In the genomic region with DNA sequence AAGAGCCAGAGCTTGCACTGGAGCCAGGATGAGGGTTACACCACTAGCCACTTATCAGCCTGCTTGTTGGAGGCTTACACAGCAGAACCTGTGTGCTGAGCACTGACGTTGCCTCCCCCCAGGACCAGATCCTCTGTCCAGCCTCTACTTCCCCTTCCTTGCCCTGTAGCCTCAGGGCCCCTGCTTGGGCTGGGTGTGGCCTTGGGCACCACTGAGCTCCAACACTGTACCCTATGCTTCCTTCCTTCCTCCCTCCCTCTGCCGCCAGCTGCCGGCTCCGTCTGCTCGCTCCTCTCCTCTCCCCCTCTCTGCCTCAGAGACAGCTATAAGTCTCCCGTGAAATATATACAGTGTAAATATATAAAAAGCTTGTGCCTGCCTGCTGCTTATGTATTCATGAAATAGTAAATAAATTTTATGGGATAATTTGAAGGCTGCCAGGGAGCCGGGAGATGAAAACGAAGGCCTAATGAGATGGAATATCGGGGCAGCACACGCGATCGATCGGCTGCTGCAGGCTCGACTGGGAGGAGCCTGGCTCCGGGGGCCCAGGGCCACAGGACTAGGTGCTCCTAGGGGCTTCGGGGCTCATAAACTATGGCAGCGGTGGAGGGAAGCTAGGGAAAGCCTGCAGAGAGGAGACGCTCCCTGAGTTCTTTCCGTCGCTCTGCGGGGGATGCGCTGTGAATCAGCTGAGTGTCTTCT, we compare ENCODE assay signal across 8 mouse cellular contexts.
DNase-seq lines count a peak whose midpoint lies in the region; ATAC-seq and TF ChIP-seq lines count a peak whose summit lies in the region.

No protein-coding gene starts in this region.

- ATAC-seq in heart, embryonic 11.5 days (replicated peaks; ENCODE audit: insufficient number of reproducible peaks, low FRiP score, low TSS enrichment) = no peak
- ATAC-seq in common myeloid progenitor, adult 5-6 weeks (replicated peaks; ENCODE audit: low read depth, poor library complexity, severe bottlenecking) = peak; percentile 86
- ATAC-seq in intestine, embryonic 14.5 days (replicated peaks; ENCODE audit: low FRiP score, low TSS enrichment, low read depth) = no peak
- ATAC-seq in midbrain, embryonic 13.5 days = peak; percentile 80
- no peak for ATAC-seq in lung, postnatal 0 days

- intact Hi-C loops in heart, adult 2 months (cut with DNase I) = no loop called here

- no peak for TF ChIP-seq POLR2A in heart, adult 2 months (IDR thresholded peaks at IDR 0.05; ENCODE audit: insufficient read depth, low read depth, low read length)
- TF ChIP-seq POLR2A in kidney, adult 2 months (IDR thresholded peaks at IDR 0.05; ENCODE audit: low read depth, low read length) = no peak

- no peak for TF ChIP-seq CTCF in heart, adult 2 months (IDR thresholded peaks at IDR 0.05)
- TF ChIP-seq CTCF in lung, postnatal 0 days (IDR thresholded peaks at IDR 0.05) = no peak
- TF ChIP-seq CTCF in kidney, adult 2 months (conservative IDR thresholded peaks at IDR 0.05; ENCODE audit: insufficient read depth, insufficient read length, low read depth, low read length) = no peak

- peaks cover 59% of the 10 kb centered on the region for H3K27me3 ChIP-seq in heart, embryonic 11.5 days (ENCODE audit: control insufficient read depth, insufficient read depth, low read length)
- H3K27me3 ChIP-seq in heart, adult 2 months (ENCODE audit: control insufficient read depth, insufficient read depth, low read length) = peaks cover 2% of the 10 kb centered on the region
- peaks cover 25% of the 10 kb centered on the region for H3K27me3 ChIP-seq in intestine, embryonic 14.5 days (replicated peaks; ENCODE audit: control insufficient read depth, insufficient read depth, low read length)
- H3K27me3 ChIP-seq in midbrain, embryonic 13.5 days = peaks cover 80% of the 10 kb centered on the region
- 0 out of 2 replicates have a peak, but pooled peaks cover 7% of the 10 kb centered on the region for H3K27me3 ChIP-seq in lung, postnatal 0 days (replicated peaks; ENCODE audit: insufficient read depth, low read length)
- H3K27me3 ChIP-seq in kidney, adult 2 months (replicated peaks; ENCODE audit: control insufficient read depth, insufficient read depth, low read length) = no peaks in the 10 kb centered on the region

- no peaks in the 10 kb centered on the region for H3K36me3 ChIP-seq in heart, embryonic 11.5 days (ENCODE audit: control insufficient read depth, insufficient read depth, low read length)
- H3K36me3 ChIP-seq in heart, adult 2 months (ENCODE audit: control insufficient read depth, insufficient read depth, low read length) = no peaks in the 10 kb centered on the region
- H3K36me3 ChIP-seq in intestine, embryonic 14.5 days (ENCODE audit: control insufficient read depth, insufficient read depth, low read length) = no peaks in the 10 kb centered on the region
- H3K36me3 ChIP-seq in midbrain, embryonic 13.5 days = no peaks in the 10 kb centered on the region
- no peaks in the 10 kb centered on the region for H3K36me3 ChIP-seq in lung, postnatal 0 days (ENCODE audit: insufficient read depth, low read length)
- no peaks in the 10 kb centered on the region for H3K36me3 ChIP-seq in kidney, adult 2 months (ENCODE audit: control insufficient read depth, insufficient read depth, low read length)

- H3K27ac ChIP-seq in heart, embryonic 11.5 days (ENCODE audit: low read depth, low read length) = no peak overlapping the region
- no peak overlapping the region for H3K27ac ChIP-seq in heart, adult 2 months
- H3K27ac ChIP-seq in intestine, embryonic 14.5 days (ENCODE audit: low read depth) = no peak overlapping the region
- H3K27ac ChIP-seq in midbrain, embryonic 13.5 days = peak overlapping the region; percentile 71
- H3K27ac ChIP-seq in lung, postnatal 0 days (ENCODE audit: low read length) = no peak overlapping the region
- H3K27ac ChIP-seq in kidney, adult 2 months (ENCODE audit: insufficient read depth, low read depth, low read length) = no peak overlapping the region

- H3K9me3 ChIP-seq in heart, embryonic 11.5 days (replicated peaks; ENCODE audit: control insufficient read depth, low read length) = no peaks in the 10 kb centered on the region
- H3K9me3 ChIP-seq in intestine, embryonic 14.5 days (ENCODE audit: control insufficient read depth, low read length) = no peaks in the 10 kb centered on the region
- H3K9me3 ChIP-seq in midbrain, embryonic 13.5 days = no peaks in the 10 kb centered on the region
- H3K9me3 ChIP-seq in lung, postnatal 0 days (ENCODE audit: low read length) = no peaks in the 10 kb centered on the region

- TF ChIP-seq EP300 in heart, adult 2 months (IDR thresholded peaks at IDR 0.05; ENCODE audit: insufficient read depth, low read depth, low read length) = no peak
- no peak for TF ChIP-seq EP300 in lung, postnatal 0 days (IDR thresholded peaks at IDR 0.05)

- 11% methylated on average over 22 of the region's 22 CpGs for WGBS in heart, embryonic 11.5 days (ENCODE audit: insufficient replicate concordance)
- 15% methylated on average over 22 of the region's 22 CpGs for WGBS in heart, adult 2 months
- whole genome bisulfite sequencing in intestine, embryonic 14.5 days = 13% methylated on average over 22 of the region's 22 CpGs
- WGBS in midbrain, embryonic 13.5 days = 20% methylated on average over 22 of the region's 22 CpGs
- 19% methylated on average over 22 of the region's 22 CpGs for WGBS in lung, postnatal 0 days
- 18% methylated on average over 22 of the region's 22 CpGs for WGBS in kidney, adult 2 months

- DNase-seq in heart, adult 2 months = no peak
- DNase-seq in intestine, embryonic 14.5 days (ENCODE audit: low spot score) = no peak
- DNase-seq in urinary bladder, postnatal 36 days (ENCODE audit: low spot score in 2 of 2) = no peak
- DNase-seq in lung, postnatal 0 days (ENCODE audit: low spot score) = no peak
- no peak for DNase-seq in kidney, adult 2 months

- H3K4me3 ChIP-seq in heart, embryonic 11.5 days (ENCODE audit: low read depth, low read length) = peak overlapping the region; percentile 25
- no peak overlapping the region for H3K4me3 ChIP-seq in heart, adult 2 months
- H3K4me3 ChIP-seq in intestine, embryonic 14.5 days (ENCODE audit: low read depth, low read length) = no peak overlapping the region
- peak overlapping the region; percentile 3; the same call in 1 of the 2 replicates for H3K4me3 ChIP-seq in midbrain, embryonic 13.5 days (replicated peaks)
- no peak overlapping the region for H3K4me3 ChIP-seq in lung, postnatal 0 days (ENCODE audit: low read depth, low read length)
- no peak overlapping the region for H3K4me3 ChIP-seq in kidney, adult 2 months (ENCODE audit: insufficient read depth, low read depth, low read length)

- no peak overlapping the region for H3K9ac ChIP-seq in heart, embryonic 11.5 days (ENCODE audit: low read depth, low read length)
- H3K9ac ChIP-seq in heart, adult 2 months (ENCODE audit: low read depth, low read length) = no peak overlapping the region
- no peak overlapping the region for H3K9ac ChIP-seq in intestine, embryonic 14.5 days (ENCODE audit: low read length)
- peak overlapping the region; percentile 47; the same call in 1 of the 2 replicates for H3K9ac ChIP-seq in midbrain, embryonic 13.5 days (replicated peaks)
- no peak overlapping the region for H3K9ac ChIP-seq in lung, postnatal 0 days (replicated peaks; ENCODE audit: low read depth)

- H3K79me2 ChIP-seq in heart, adult 2 months (replicated peaks; ENCODE audit: control insufficient read depth, insufficient read depth, low read length) = no peaks in the 10 kb centered on the region

- peak overlapping the region; percentile 52 for H3K4me2 ChIP-seq in heart, embryonic 11.5 days
- H3K4me2 ChIP-seq in intestine, embryonic 14.5 days (ENCODE audit: low read length) = peak overlapping the region; percentile 42
- peak overlapping the region; percentile 40 for H3K4me2 ChIP-seq in midbrain, embryonic 13.5 days (replicated peaks)
- H3K4me2 ChIP-seq in lung, postnatal 0 days (replicated peaks; ENCODE audit: low read depth, low read length) = no peak overlapping the region

- H3K4me1 ChIP-seq in heart, embryonic 11.5 days (ENCODE audit: control insufficient read depth, insufficient read depth, low read length) = no peaks in the 10 kb centered on the region
- no peaks in the 10 kb centered on the region for H3K4me1 ChIP-seq in heart, adult 2 months (ENCODE audit: control insufficient read depth, insufficient read depth, low read length)
- H3K4me1 ChIP-seq in intestine, embryonic 14.5 days (replicated peaks; ENCODE audit: control insufficient read depth, insufficient read depth, low read length) = no peaks in the 10 kb centered on the region
- peaks cover 15% of the 10 kb centered on the region for H3K4me1 ChIP-seq in midbrain, embryonic 13.5 days (replicated peaks)
- no peaks in the 10 kb centered on the region for H3K4me1 ChIP-seq in lung, postnatal 0 days (ENCODE audit: insufficient read depth, low read depth, low read length)
- H3K4me1 ChIP-seq in kidney, adult 2 months (ENCODE audit: control insufficient read depth, insufficient read depth, low read length) = no peaks in the 10 kb centered on the region

Comparison
In these comparisons a context has a peak if more than half of its experiments do, and no peak if none do; other contexts are left out.
1. H3K4me3 ChIP-seq: peak in heart, embryonic 11.5 days (single experiment) and midbrain, embryonic 13.5 days (single experiment); none in heart, adult 2 months (single experiment), intestine, embryonic 14.5 days (single experiment), lung, postnatal 0 days (single experiment) and kidney, adult 2 months (single experiment).
2. ATAC-seq: peak in common myeloid progenitor, adult 5-6 weeks (single experiment) and midbrain, embryonic 13.5 days (single experiment); none in heart, embryonic 11.5 days (single experiment), intestine, embryonic 14.5 days (single experiment) and lung, postnatal 0 days (single experiment).